Mouse (Mus musculus) liver, adult 2 months (tissue): ENCODE results near the gene Lyplal1. TPM values are rescaled to one million over a fixed set of nuclear protein-coding genes. Genes with fewer than 3 reads are reported as not detected.

Experiments used
- DNase-seq: peaks from one replicate; pipeline ENCODE4 v3.0.0-alpha.2; 2011; ENCODE audit warnings: low read depth, low spot score; ENCODE audit errors: extremely low read depth
- H3K27ac ChIP-seq: fragments of 200-500 bp; replicated peaks from 2 replicates; pipeline ENCODE4 v1.5.1; 2012; ENCODE audit warnings: low read depth, mild to moderate bottlenecking, control low read depth, inconsistent platforms, low read length; ENCODE audit not compliant: insufficient read depth
- H3K27me3 ChIP-seq: fragments of 200-500 bp; 2 replicates; pipeline ENCODE4 v1.6.1; 2012; ENCODE audit warnings: mild to moderate bottlenecking, moderate library complexity, low read length, inconsistent platforms; ENCODE audit not compliant: control insufficient read depth, insufficient read depth
- H3K36me3 ChIP-seq: fragments of 200-500 bp; 2 replicates; pipeline ENCODE4 v1.6.1; 2012; ENCODE audit warnings: low read length, inconsistent platforms; ENCODE audit not compliant: control insufficient read depth, insufficient read depth
- H3K4me1 ChIP-seq: fragments of 200-500 bp; 2 replicates; pipeline ENCODE4 v1.6.1; 2011; ENCODE audit warnings: low read length; ENCODE audit not compliant: control insufficient read depth, insufficient read depth
- H3K4me3 ChIP-seq: fragments of 200-500 bp; 2 replicates; pipeline ENCODE4 v1.5.1; 2011; ENCODE audit warnings: low read depth, mild to moderate bottlenecking, control low read depth, low read length, moderate library complexity; ENCODE audit not compliant: insufficient read depth
- H3K79me2 ChIP-seq: fragments of 200-500 bp; 2 replicates; pipeline ENCODE4 v1.6.1; 2012; ENCODE audit warnings: inconsistent platforms, mild to moderate bottlenecking, low read length, moderate library complexity; ENCODE audit not compliant: control insufficient read depth, insufficient read depth
- H3K9ac ChIP-seq: fragments of 200-500 bp; 2 replicates; pipeline ENCODE4 v1.6.1; 2012; ENCODE audit warnings: low read depth, mild to moderate bottlenecking, control low read depth, inconsistent platforms, low read length
- CTCF ChIP-seq: fragments of 200-500 bp; IDR thresholded peaks from 2 replicates; pipeline ENCODE4 v1.5.1; 2011; ENCODE audit warnings: low read depth, low read length, control low read depth
- POLR2A ChIP-seq: fragments of 200-500 bp; IDR thresholded peaks from 2 replicates; pipeline ENCODE4 v1.6.1; 2011; ENCODE audit warnings: low read length, control low read depth; ENCODE audit not compliant: insufficient read depth; ENCODE audit errors: extremely low read depth
- WGBS: fragments of 180-500 bp; shearing (Covaris S2); methylation state at CpG from one replicate; pipeline ENCODE4 v1.1.7; 2018; 5-methylcytosine and 5-hydroxymethylcytosine counted together
- polyA plus RNA-seq: library from polyadenylated mRNA; depleted of rRNA; stranded (reverse); fragments of >200 nt; gene quantifications from 2 replicates; pipeline ENCODE4 v1.2.3, GENCODE M21; 2012
- total RNA-seq: library from RNA; depleted of rRNA; stranded (reverse); fragments of >200 nt; gene quantifications from 2 replicates; pipeline ENCODE4 v1.2.3, GENCODE M21; 2014

Gene Lyplal1
- total and polyA plus RNA-seq, 2 experiments = 24.7 to 26.4 TPM

- Histone ChIP-seq H3K36me3 (no peaks in the 10 kb centered on the region), H3K9ac (no peak overlapping the region), H3K27me3 (no peaks in the 10 kb centered on the region), H3K4me1 (no peaks in the 10 kb centered on the region), H3K4me3 (no peak overlapping the region), H3K79me2 (no peaks in the 10 kb centered on the region), H3K27ac (no peak overlapping the region)
- WGBS = 85% methylated on average over 12 of the region's 12 CpGs
- DNase-seq = no peak
- TF ChIP-seq POLR2A (no peak), CTCF (no peak)
Observed at GRCm38 (mm10) chr1:186137873-186138272, 20.8 kb upstream of the Lyplal1 start.

- H3K36me3 ChIP-seq = no peaks in the 10 kb centered on the region
Observed at GRCm38 (mm10) chr1:186136636-186137380, 19.7 kb upstream of the Lyplal1 start.

GRCm38 (mm10) chr1:186131465-186131864 is 14.4 kb upstream of the Lyplal1 start:
- no peak for TF ChIP-seq CTCF
- H3K79me2 ChIP-seq = no peaks in the 10 kb centered on the region
- H3K9ac ChIP-seq = no peak overlapping the region

More at GRCm38 (mm10) chr1:186136636-186137380, 19.7 kb upstream of the Lyplal1 start:
- no peak for TF ChIP-seq POLR2A
- TF ChIP-seq CTCF = no peak
- Histone ChIP-seq H3K79me2 (no peaks in the 10 kb centered on the region), H3K9ac (no peak overlapping the region), H3K27me3 (no peaks in the 10 kb centered on the region), H3K27ac (no peak overlapping the region), H3K4me3 (no peak overlapping the region), H3K4me1 (no peaks in the 10 kb centered on the region)
- no peak for DNase-seq
- WGBS = 79% methylated on average over 6 of the region's 6 CpGs

GRCm38 (mm10) chr1:186128940-186129339 is 11.8 kb upstream of the Lyplal1 start:
- no peak overlapping the region for H3K4me3 ChIP-seq
- H3K27ac ChIP-seq = no peak overlapping the region
- H3K4me1 ChIP-seq = no peaks in the 10 kb centered on the region
- no peak for TF ChIP-seq POLR2A
- no peak for TF ChIP-seq CTCF
- WGBS = 87% methylated on average over 8 of the region's 8 CpGs
- DNase-seq = no peak
- no peaks in the 10 kb centered on the region for H3K79me2 ChIP-seq
- no peaks in the 10 kb centered on the region for H3K36me3 ChIP-seq
- H3K9ac ChIP-seq = no peak overlapping the region
- no peaks in the 10 kb centered on the region for H3K27me3 ChIP-seq

More at GRCm38 (mm10) chr1:186131465-186131864, 14.4 kb upstream of the Lyplal1 start:
- Histone ChIP-seq H3K4me3 (no peak overlapping the region), H3K36me3 (no peaks in the 10 kb centered on the region), H3K4me1 (no peaks in the 10 kb centered on the region), H3K27me3 (no peaks in the 10 kb centered on the region), H3K27ac (no peak overlapping the region)
- DNase-seq = no peak
- WGBS = 83% methylated on average over 3 of the region's 3 CpGs

- no peak for TF ChIP-seq POLR2A
- no peak for TF ChIP-seq CTCF
- no peaks in the 10 kb centered on the region for H3K4me1 ChIP-seq
- WGBS = 92% methylated on average over 6 of the region's 6 CpGs
Observed at GRCm38 (mm10) chr1:186126313-186126862, 9.3 kb upstream of the Lyplal1 start.

GRCm38 (mm10) chr1:186123690-186124089 is 6.6 kb upstream of the Lyplal1 start:
- Histone ChIP-seq H3K4me3 (no peak overlapping the region), H3K4me1 (no peaks in the 10 kb centered on the region), H3K36me3 (no peaks in the 10 kb centered on the region), H3K27ac (no peak overlapping the region), H3K9ac (no peak overlapping the region), H3K27me3 (no peaks in the 10 kb centered on the region), H3K79me2 (no peaks in the 10 kb centered on the region)
- no peak for DNase-seq
- TF ChIP-seq POLR2A (no peak), CTCF (no peak)

More at GRCm38 (mm10) chr1:186126313-186126862, 9.3 kb upstream of the Lyplal1 start:
- no peaks in the 10 kb centered on the region for H3K27me3 ChIP-seq
- H3K36me3 ChIP-seq = no peaks in the 10 kb centered on the region
- no peak for DNase-seq
- H3K79me2 ChIP-seq = no peaks in the 10 kb centered on the region
- no peak overlapping the region for H3K27ac ChIP-seq
- H3K4me3 ChIP-seq = no peak overlapping the region
- no peak overlapping the region for H3K9ac ChIP-seq
